Mouse (Mus musculus) heart, adult 10 weeks (tissue): Measurements from ENCODE around the gene Hist1h2ai. TPM values are rescaled to one million over a fixed set of nuclear protein-coding genes. Genes with fewer than 3 reads are reported as not detected.

Experiments
- polyA plus RNA-seq: library from polyadenylated mRNA; stranded (reverse); fragments of 350-450 nt; fragmentation: Illumina TruSeq; extraction: RNeasy Lipid Tissue Mini Kit (QIAGEN cat#74804); gene quantifications from one replicate; pipeline ENCODE4 v1.2.3, GENCODE M21; 2014; ENCODE audit warnings: low read depth, low replicate concordance

Gene Hist1h2ai
- not detected for polyA plus RNA-seq

GRCm38 (mm10) chr13:21715864-21716539 is at the start of gene Hist1h2ai, which contains the start of gene Hist1h2bl:
TSS of gene Hist1h2ai (plus strand) at chr13:21716422.
TSS of gene Hist1h2bl (minus strand) at chr13:21716143.

GRCm38 (mm10) chr13:21677305-21677704 is 38.9 kb upstream of the Hist1h2ai start, which contains the start of gene Olfr1360:
TSS of gene Olfr1360 (minus strand) at chr13:21677405.

GRCm38 (mm10) chr13:21697811-21698210 is 18.4 kb upstream of the Hist1h2ai start, which contains the start of gene Olfr1359:
TSS of gene Olfr1359 (plus strand) at chr13:21698111.

GRCm38 (mm10) chr13:21717397-21718357 is 1.5 kb downstream of the Hist1h2ai start, which contains the start of gene Hist1h3h:
TSS of gene Hist1h3h (plus strand) at chr13:21717659.

GRCm38 (mm10) chr13:21721757-21722372 is 5.6 kb downstream of the Hist1h2ai start, which contains the start of gene Hist1h2bm:
TSS of gene Hist1h2bm (plus strand) at chr13:21722044.

GRCm38 (mm10) chr13:21734906-21735767 is 18.9 kb downstream of the Hist1h2ai start, which contains the start of gene Hist1h4j:
TSS of gene Hist1h4j (plus strand) at chr13:21735064.

GRCm38 (mm10) chr13:21750159-21751017 is 34.2 kb downstream of the Hist1h2ai start, which contains the start of gene Hist1h4k:
TSS of gene Hist1h4k (minus strand) at chr13:21750505.

GRCm38 (mm10) chr13:21753524-21754285 is 37.5 kb downstream of the Hist1h2ai start, which contains the start of the genes Hist1h2ak and Hist1h2bn:
TSS of gene Hist1h2ak (minus strand) at chr13:21753827.
TSS of gene Hist1h2bn (plus strand) at chr13:21754123.

Other genes with a start within 250 kb of the Hist1h2ai start
- 1.0 TPM for gene Nkapl, start 247.9 kb upstream of the Hist1h2ai start, polyA plus RNA-seq
- 1.6 TPM for gene Zkscan4, start 237.5 kb upstream of the Hist1h2ai start, polyA plus RNA-seq
- not detected for gene Gm10065, start 237.0 kb upstream of the Hist1h2ai start, polyA plus RNA-seq
- 2.7 TPM for gene AK157302, start 221.2 kb upstream of the Hist1h2ai start, polyA plus RNA-seq
- 28.7 TPM for gene Gm11273, start 215.0 kb upstream of the Hist1h2ai start, polyA plus RNA-seq
- gene Zkscan8, start 185.3 kb upstream of the Hist1h2ai start, polyA plus RNA-seq: 6.1 TPM
- not detected for gene Olfr1366, start 173.6 kb upstream of the Hist1h2ai start, polyA plus RNA-seq
- not detected for gene Olfr1535, start 156.5 kb upstream of the Hist1h2ai start, polyA plus RNA-seq
- not detected for gene Olfr1364, start 134.7 kb upstream of the Hist1h2ai start, polyA plus RNA-seq
- gene Olfr1362, start 102.4 kb upstream of the Hist1h2ai start, polyA plus RNA-seq: not detected
- not detected for gene Olfr11, start 73.9 kb upstream of the Hist1h2ai start, polyA plus RNA-seq
- not detected for gene Olfr1361, start 53.0 kb upstream of the Hist1h2ai start, polyA plus RNA-seq
- not detected for gene Olfr1360, start 39.0 kb upstream of the Hist1h2ai start, polyA plus RNA-seq
- gene Olfr1359, start 18.3 kb upstream of the Hist1h2ai start, polyA plus RNA-seq: not detected
- gene Hist1h2bl, start 279 bp upstream of the Hist1h2ai start, polyA plus RNA-seq: not detected
- not detected for gene Hist1h3h, start 1.2 kb downstream of the Hist1h2ai start, polyA plus RNA-seq
- gene Hist1h2bm, start 5.6 kb downstream of the Hist1h2ai start, polyA plus RNA-seq: not detected
- not detected for gene Hist1h4j, start 18.6 kb downstream of the Hist1h2ai start, polyA plus RNA-seq
- gene Hist1h4k, start 34.1 kb downstream of the Hist1h2ai start, polyA plus RNA-seq: not detected
- gene Hist1h2ak, start 37.4 kb downstream of the Hist1h2ai start, polyA plus RNA-seq: not detected
- gene Hist1h2bn, start 37.7 kb downstream of the Hist1h2ai start, polyA plus RNA-seq: not detected
- gene Hist1h1b, start 64.2 kb downstream of the Hist1h2ai start, polyA plus RNA-seq: not detected
- gene Hist1h3i, start 66.9 kb downstream of the Hist1h2ai start, polyA plus RNA-seq: 2.4 TPM
- gene Hist1h2an, start 70.8 kb downstream of the Hist1h2ai start, polyA plus RNA-seq: not detected
- not detected for gene Hist1h2bp, start 71.0 kb downstream of the Hist1h2ai start, polyA plus RNA-seq
- gene Hist1h2bq, start 93.8 kb downstream of the Hist1h2ai start, polyA plus RNA-seq: 0.92 TPM
- not detected for gene Hist1h2ao, start 94.0 kb downstream of the Hist1h2ai start, polyA plus RNA-seq
- gene Hist1h4m, start 95.3 kb downstream of the Hist1h2ai start, polyA plus RNA-seq: not detected
- not detected for gene Hist1h4n, start 115.8 kb downstream of the Hist1h2ai start, polyA plus RNA-seq
- not detected for gene Hist1h2ap, start 117.1 kb downstream of the Hist1h2ai start, polyA plus RNA-seq
- gene Hist1h2br, start 117.3 kb downstream of the Hist1h2ai start, polyA plus RNA-seq: not detected
- 0.31 TPM for gene Zfp184, start 228.7 kb downstream of the Hist1h2ai start, polyA plus RNA-seq